Mouse (Mus musculus) megakaryocyte, embryonic 14.5 days (primary cell): Measurements from ENCODE around the gene Tuba8. TPM values are rescaled to one million over a fixed set of nuclear protein-coding genes. Genes with fewer than 3 reads are reported as not detected.

ENCODE experiments used
- H3K27me3 ChIP-seq: replicated peaks from 2 replicates; pipeline ENCODE3; 2012; ENCODE audit warnings: inconsistent platforms
- H3K36me3 ChIP-seq: replicated peaks from 2 replicates; pipeline ENCODE3; 2012; ENCODE audit warnings: low read length, inconsistent platforms, mixed read lengths
- H3K4me1 ChIP-seq: 2 replicates; pipeline ENCODE4 v1.6.1; 2012; ENCODE audit warnings: inconsistent platforms
- H3K4me3 ChIP-seq: replicated peaks from 2 replicates; pipeline ENCODE3; 2012; ENCODE audit warnings: moderate library complexity, mild to moderate bottlenecking, inconsistent platforms
- H3K9me3 ChIP-seq: 2 replicates; pipeline ENCODE4 v1.6.1; 2012; ENCODE audit warnings: inconsistent platforms
- FLI1 ChIP-seq: IDR thresholded peaks from 2 replicates; pipeline ENCODE4 v1.6.1; 2012; ENCODE audit warnings: low read length, inconsistent platforms, mixed read lengths
- GATA1 ChIP-seq: IDR thresholded peaks from 3 replicates; pipeline ENCODE4 v1.6.1; 2012; ENCODE audit warnings: mixed read lengths, low read length, inconsistent platforms, borderline replicate concordance
- polyA plus RNA-seq: library from polyadenylated mRNA; stranded (reverse); fragments of >175 nt; gene quantifications from 2 replicates; pipeline ENCODE4 v1.2.3, GENCODE M21; 2012; ENCODE audit warnings: low replicate concordance; ENCODE audit not compliant: insufficient read depth

Tuba8 gene
- 75.1 and 120 TPM in 2 replicates for polyA plus RNA-seq

- TF ChIP-seq GATA1 (no peak), FLI1 (no peak)
- H3K4me1 ChIP-seq = peaks cover 77% of the 10 kb centered on the region
- peaks cover 4% of the 10 kb centered on the region for H3K9me3 ChIP-seq
- H3K36me3 ChIP-seq = peaks cover 45% of the 10 kb centered on the region
- no peaks in the 10 kb centered on the region for H3K27me3 ChIP-seq
- peak within 1 kb of the TSS; percentile 95 for H3K4me3 ChIP-seq
Measured at GRCm38 (mm10) chr6:121210149-121210925, at the start of gene Tuba8. TSS of gene Tuba8 (plus strand) at chr6:121210696.

- Histone ChIP-seq H3K4me3 (no peak overlapping the region), H3K27me3 (peaks cover 81% of the 10 kb centered on the region), H3K36me3 (no peaks in the 10 kb centered on the region), H3K4me1 (peaks cover 6% of the 10 kb centered on the region), H3K9me3 (peaks cover 6% of the 10 kb centered on the region)
- no peak for TF ChIP-seq FLI1
- no peak for TF ChIP-seq GATA1
Measured at GRCm38 (mm10) chr6:121162616-121163015, 47.9 kb upstream of the Tuba8 start.

- no peak for TF ChIP-seq GATA1
- TF ChIP-seq FLI1 = no peak
- Histone ChIP-seq H3K4me3 (no peak overlapping the region), H3K9me3 (peaks cover 19% of the 10 kb centered on the region), H3K27me3 (peaks cover 81% of the 10 kb centered on the region), H3K36me3 (no peaks in the 10 kb centered on the region), H3K4me1 (peaks cover 6% of the 10 kb centered on the region)
Measured at GRCm38 (mm10) chr6:121166098-121166552, 44.4 kb upstream of the Tuba8 start.

- peaks cover 19% of the 10 kb centered on the region for H3K9me3 ChIP-seq
- peaks cover 81% of the 10 kb centered on the region for H3K27me3 ChIP-seq
- TF ChIP-seq GATA1 (no peak), FLI1 (no peak)
- no peaks in the 10 kb centered on the region for H3K36me3 ChIP-seq
- H3K4me1 ChIP-seq = no peaks in the 10 kb centered on the region; the same call in 1 of the 2 replicates
- H3K4me3 ChIP-seq = no peak overlapping the region
Measured at GRCm38 (mm10) chr6:121167381-121167975, 43.0 kb upstream of the Tuba8 start.

GRCm38 (mm10) chr6:121171102-121171501 lies 39.4 kb upstream of the Tuba8 start:
- Histone ChIP-seq H3K4me3 (no peak overlapping the region), H3K27me3 (peaks cover 94% of the 10 kb centered on the region), H3K9me3 (peaks cover 19% of the 10 kb centered on the region), H3K36me3 (no peaks in the 10 kb centered on the region), H3K4me1 (peaks cover 8% of the 10 kb centered on the region)
- TF ChIP-seq FLI1 = no peak
- no peak for TF ChIP-seq GATA1

- H3K27me3 ChIP-seq = peaks cover 96% of the 10 kb centered on the region
- H3K4me3 ChIP-seq = no peak overlapping the region
- no peak for TF ChIP-seq GATA1
- no peak for TF ChIP-seq FLI1
- H3K4me1 ChIP-seq = peaks cover 12% of the 10 kb centered on the region
- no peaks in the 10 kb centered on the region for H3K36me3 ChIP-seq
- peaks cover 12% of the 10 kb centered on the region for H3K9me3 ChIP-seq
Measured at GRCm38 (mm10) chr6:121173471-121173870, 37.0 kb upstream of the Tuba8 start.

GRCm38 (mm10) chr6:121174761-121175160 lies 35.7 kb upstream of the Tuba8 start:
- Histone ChIP-seq H3K4me3 (no peak overlapping the region), H3K9me3 (peaks cover 6% of the 10 kb centered on the region), H3K36me3 (no peaks in the 10 kb centered on the region), H3K27me3 (peaks cover 89% of the 10 kb centered on the region), H3K4me1 (peaks cover 19% of the 10 kb centered on the region)
- TF ChIP-seq FLI1 (no peak), GATA1 (no peak)

- no peak overlapping the region for H3K4me3 ChIP-seq
- TF ChIP-seq FLI1 (no peak), GATA1 (no peak)
- H3K27me3 ChIP-seq = peaks cover 82% of the 10 kb centered on the region
- H3K36me3 ChIP-seq = no peaks in the 10 kb centered on the region
- H3K4me1 ChIP-seq = peaks cover 19% of the 10 kb centered on the region
- H3K9me3 ChIP-seq = no peaks in the 10 kb centered on the region
Measured at GRCm38 (mm10) chr6:121176011-121176730, 34.3 kb upstream of the Tuba8 start.

GRCm38 (mm10) chr6:121176731-121177098 lies 33.8 kb upstream of the Tuba8 start:
- Histone ChIP-seq H3K36me3 (no peaks in the 10 kb centered on the region), H3K27me3 (peaks cover 77% of the 10 kb centered on the region), H3K9me3 (no peaks in the 10 kb centered on the region), H3K4me1 (peaks cover 19% of the 10 kb centered on the region), H3K4me3 (no peak overlapping the region)
- TF ChIP-seq FLI1 = no peak
- no peak for TF ChIP-seq GATA1

GRCm38 (mm10) chr6:121177118-121177708 lies 33.3 kb upstream of the Tuba8 start:
- peaks cover 72% of the 10 kb centered on the region for H3K27me3 ChIP-seq
- H3K9me3 ChIP-seq = no peaks in the 10 kb centered on the region
- H3K36me3 ChIP-seq = no peaks in the 10 kb centered on the region
- H3K4me3 ChIP-seq = no peak overlapping the region
- H3K4me1 ChIP-seq = peaks cover 19% of the 10 kb centered on the region
- TF ChIP-seq FLI1 (no peak), GATA1 (no peak)
